Mouse (Mus musculus) right cerebral cortex, postnatal 14 days (tissue): ENCODE data around the gene Hoxd11.
A peak's percentile ranks its signal among the peaks of the same experiment; 100 is the strongest.

Source experiments
- DNase-seq: peaks from one replicate; pipeline ENCODE4 v3.0.0; 2022

The Hoxd11 gene

GRCm38 (mm10) chr2:74666411-74666810, 12.9 kb upstream of the Hoxd11 start:
- DNase-seq: no peak

GRCm38 (mm10) chr2:74667191-74667841, 12.0 kb upstream of the Hoxd11 start:
- DNase-seq: no peak

DNA sequence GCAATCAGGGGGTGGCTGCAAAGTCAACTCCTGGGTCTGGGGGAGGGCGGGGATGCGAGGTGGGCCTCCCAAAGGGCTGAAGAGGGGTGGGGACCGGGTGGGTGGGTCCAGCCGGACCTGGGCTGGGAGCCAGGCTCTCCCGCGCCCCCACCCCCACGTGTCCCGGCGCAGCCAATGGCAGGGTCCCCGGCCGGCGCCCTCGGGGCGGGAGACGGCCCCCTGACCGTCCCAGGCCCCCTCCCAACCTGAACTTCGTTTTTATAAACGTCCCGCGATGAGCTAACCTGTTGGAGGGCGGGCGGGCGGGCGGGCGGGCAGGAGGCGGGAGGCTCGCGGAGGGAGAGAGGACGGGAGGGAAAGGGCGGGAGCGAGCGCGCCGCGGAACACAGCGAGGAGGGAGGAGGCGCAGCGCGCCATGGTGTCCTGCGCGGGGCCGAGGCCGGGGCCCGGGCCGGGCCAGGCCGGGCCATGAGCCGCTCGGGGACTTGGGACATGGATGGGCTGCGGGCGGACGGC, 11.5 kb upstream of the Hoxd11 start, which contains the start of gene Hoxd13:
Hoxd13 (plus strand) TSS at position 469 of the 516 bp plus-strand sequence.
- DNase-seq: no peak

DNA sequence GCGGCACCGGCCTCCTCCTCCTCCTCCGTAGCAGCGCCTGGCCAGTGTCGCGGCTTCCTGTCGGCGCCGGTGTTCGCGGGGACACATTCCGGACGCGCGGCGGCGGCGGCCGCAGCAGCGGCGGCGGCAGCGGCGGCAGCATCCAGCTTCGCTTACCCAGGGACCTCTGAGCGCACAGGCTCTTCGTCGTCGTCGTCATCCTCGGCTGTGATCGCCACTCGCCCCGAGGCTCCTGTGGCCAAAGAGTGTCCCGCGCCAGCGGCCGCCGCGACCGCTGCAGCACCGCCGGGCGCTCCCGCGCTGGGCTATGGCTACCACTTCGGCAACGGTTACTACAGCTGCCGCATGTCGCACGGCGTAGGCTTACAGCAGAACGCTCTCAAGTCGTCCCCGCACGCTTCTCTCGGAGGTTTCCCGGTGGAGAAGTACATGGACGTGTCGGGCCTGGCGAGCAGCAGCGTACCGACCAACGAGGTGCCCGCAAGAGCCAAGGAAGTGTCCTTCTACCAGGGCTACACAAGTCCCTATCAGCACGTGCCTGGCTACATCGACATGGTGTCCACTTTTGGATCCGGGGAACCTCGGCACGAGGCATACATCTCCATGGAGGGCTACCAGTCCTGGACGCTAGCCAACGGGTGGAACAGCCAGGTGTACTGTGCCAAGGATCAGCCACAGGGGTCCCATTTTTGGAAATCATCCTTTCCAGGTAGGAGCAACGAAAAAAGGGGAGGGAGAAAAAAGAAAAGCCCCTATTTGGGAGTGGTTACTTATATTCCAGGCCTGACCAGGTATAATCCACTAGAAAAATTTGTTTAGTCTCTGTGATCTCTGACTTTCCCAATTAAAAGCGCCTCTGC, 10.8 kb upstream of the Hoxd11 start:
- no peak for DNase-seq

- no peak for DNase-seq
Observed at GRCm38 (mm10) chr2:74669230-74669578, 10.2 kb upstream of the Hoxd11 start.

DNA sequence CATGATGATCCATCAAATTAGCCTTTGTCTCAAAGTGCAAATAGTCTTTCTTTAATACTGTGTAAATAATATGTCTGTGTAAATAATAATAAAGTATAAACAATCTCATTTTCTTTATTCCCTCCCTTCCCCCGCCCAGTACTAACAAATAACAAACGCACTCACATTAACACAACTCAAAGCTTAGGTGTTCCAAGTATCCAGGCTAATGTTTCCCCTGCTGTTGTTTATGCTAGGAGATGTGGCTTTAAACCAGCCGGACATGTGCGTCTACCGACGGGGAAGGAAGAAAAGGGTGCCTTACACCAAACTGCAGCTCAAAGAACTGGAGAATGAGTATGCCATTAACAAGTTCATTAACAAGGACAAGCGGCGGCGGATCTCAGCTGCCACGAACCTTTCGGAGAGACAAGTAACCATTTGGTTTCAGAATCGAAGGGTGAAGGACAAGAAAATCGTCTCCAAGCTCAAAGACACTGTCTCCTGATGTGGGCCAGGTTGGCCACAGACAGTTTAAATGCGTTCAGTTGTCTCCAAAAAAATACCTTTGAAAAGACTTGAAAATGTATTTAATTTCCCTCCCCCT, 9.6 kb upstream of the Hoxd11 start:
- no peak for DNase-seq

DNA sequence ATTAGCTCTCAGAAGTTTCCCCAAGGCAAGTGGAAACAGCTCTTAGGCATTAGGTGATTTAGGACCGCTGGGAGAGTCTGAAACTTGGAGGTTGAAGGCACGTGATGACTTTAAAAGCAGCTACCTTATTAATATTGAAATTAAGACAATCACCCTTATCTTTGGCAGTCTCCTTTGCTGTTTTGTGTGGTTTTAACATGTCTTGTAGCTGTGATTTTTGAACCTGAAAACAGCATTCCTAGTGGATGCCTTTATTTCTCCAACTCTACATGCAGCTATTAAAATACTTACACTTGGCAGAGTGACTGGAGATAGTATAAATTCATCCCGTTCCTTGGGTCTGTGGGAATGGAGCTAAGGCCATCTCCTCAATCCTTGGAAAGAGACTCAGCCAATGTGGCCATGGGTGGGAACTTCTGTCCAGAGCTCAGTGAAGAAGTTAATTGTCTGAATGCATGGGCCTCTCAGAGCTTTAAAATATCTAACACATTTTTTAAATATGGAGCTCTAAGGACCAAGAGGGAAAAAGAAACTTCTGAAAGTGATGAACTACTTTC, 8.6 kb upstream of the Hoxd11 start:
- DNase-seq: no peak

GRCm38 (mm10) chr2:74671847-74672246, 7.5 kb upstream of the Hoxd11 start:
- DNase-seq: no peak

DNA sequence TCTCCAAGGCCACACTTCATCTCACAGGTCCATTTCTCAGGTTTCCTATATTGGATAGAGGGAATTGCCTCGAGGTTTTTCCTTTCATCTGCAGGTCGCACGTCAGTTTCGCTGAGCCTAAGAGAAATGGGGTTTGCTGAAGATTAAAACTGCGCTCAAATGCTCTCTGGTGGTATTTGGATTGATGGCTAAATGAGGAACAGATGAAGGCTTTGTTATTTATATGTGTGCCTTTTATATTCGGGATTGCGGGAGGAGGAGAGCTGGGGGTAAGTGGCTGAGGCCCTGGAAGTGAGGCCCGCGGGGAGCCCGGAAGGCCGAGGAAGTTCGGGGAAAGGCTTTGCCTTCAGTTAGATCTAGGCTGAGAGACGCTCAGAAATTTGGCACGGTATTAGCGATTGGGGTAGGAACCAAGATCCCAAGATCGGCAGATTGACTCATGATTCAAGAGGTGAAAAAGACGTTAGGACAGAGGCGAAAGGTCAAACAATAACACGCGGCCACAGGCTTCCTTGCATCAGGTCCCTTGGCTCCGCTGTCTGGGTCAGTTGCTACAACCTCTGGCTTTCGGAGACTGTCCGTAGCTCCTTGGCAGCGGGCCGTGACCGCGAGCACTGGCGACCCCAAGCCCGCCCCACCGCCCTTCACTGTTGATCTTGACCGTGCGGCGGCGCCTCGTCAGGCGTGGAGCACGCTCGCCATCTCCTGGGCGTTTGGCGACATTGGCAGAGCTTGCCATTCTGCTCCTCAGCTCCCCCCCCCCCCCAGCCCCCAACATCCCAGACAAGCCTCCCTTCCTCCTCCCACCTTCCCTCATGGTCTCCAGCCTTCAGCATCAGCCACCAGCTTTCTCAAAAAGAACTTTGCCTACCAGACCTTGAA, 6.6 kb upstream of the Hoxd11 start:
- DNase-seq: peak; percentile 39

DNA sequence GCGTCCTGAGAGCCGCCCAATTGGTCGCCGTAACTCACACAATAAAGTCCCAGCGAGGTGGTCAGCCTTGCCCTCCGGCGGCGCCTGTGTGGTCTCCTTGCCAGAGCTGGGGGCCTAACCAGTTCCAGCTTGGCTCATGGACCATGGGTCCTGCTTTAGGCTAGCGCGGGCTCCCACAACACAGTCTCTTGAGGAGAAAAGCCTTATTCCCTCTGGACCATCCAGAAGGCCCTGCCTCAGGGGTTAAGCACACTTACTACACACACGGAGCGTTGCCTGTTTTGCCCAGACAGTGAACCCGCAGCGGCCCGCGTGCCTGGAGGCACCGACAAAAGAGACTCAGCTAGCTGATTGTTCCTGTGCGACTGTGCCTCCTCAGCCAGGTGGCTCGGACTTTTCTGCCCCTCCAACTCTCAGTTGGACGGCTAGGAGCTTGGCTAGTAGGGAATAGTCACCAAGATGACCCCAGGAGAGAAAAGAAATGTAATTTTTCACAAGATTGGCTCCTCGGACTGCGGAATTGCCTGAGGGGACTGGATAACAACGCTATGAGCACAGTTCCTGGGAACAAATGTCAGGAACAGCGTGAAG, 5.4 kb upstream of the Hoxd11 start:
- no peak for DNase-seq

GRCm38 (mm10) chr2:74674881-74675665, 4.3 kb upstream of the Hoxd11 start, which contains the start of gene Hoxd12:
TSS of gene Hoxd12 (plus strand) at chr2:74675013.
- no peak for DNase-seq

- DNase-seq: no peak
Observed at GRCm38 (mm10) chr2:74675666-74676282, 3.6 kb upstream of the Hoxd11 start.

DNA sequence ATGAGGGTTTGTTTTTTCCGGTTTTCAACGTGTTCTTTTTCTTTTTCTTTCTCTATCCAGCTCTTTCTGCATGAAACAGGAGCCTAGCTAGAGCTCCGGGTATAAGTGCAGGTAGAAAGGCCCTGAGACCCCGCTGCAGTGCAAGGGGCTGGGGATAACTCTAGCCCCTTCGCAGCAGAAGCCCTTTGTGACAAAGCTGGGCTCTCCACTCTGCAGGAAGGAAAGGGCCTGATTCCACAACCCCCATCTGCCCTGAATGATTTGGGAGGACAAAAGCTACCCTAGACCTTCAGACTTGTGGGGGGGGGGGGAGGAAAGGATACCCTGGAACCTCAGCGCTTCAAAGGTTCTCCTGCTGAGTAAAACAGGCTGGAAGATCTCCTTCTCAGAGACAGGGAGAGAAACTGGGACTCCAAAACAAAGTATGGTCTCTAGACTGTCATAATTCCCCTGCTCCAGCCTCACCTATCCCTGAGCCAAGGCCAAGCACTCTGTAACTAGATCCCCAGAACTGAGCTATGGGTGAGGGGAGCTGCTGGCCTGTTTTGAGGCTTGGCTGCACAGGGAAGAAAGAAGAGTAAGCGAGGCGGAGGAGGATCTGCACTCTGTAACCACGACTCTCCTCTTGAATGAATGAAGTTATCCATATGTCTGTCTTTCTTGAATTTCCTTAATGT, 2.8 kb upstream of the Hoxd11 start:
- DNase-seq: no peak

DNA sequence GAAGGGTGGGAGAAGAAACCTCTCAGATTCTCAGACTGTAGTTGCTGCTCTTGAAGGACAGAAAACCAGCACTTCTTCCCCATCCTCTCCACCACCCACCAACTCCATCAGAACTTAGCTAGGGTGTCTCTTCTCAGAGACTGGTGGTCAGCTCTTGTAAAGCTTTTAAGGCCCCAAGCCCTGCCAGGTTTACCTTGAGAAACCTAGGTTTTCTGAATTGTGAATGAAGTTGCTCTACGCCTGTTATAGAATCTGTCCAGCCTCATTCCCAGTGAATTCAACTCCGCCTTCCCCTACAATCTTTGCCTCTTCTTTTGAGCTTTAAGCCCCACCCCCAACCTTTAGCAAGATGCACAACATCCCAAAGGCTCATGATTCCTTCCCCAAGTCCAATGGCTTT, 2.3 kb upstream of the Hoxd11 start:
- no peak for DNase-seq

DNA sequence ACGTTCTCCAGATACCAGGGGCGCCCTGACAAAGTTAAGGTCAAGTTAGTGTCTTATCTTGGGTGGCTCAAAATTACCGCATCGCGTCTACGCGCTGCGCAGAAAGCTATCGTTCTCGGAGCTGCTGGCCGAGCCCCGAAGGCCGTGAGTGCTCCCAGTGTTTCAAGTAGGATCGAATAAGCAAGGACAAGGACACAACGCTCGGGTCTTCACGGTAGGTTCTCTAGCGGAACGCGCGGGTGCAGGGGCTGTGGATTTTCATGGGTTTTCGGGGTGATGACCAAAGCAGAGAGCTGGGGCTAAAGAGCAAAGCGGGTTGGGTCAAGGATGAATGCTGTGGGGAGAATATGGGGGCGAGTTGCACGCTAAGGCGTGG, 227 bp downstream of the Hoxd11 start:
- no peak for DNase-seq

DNA sequence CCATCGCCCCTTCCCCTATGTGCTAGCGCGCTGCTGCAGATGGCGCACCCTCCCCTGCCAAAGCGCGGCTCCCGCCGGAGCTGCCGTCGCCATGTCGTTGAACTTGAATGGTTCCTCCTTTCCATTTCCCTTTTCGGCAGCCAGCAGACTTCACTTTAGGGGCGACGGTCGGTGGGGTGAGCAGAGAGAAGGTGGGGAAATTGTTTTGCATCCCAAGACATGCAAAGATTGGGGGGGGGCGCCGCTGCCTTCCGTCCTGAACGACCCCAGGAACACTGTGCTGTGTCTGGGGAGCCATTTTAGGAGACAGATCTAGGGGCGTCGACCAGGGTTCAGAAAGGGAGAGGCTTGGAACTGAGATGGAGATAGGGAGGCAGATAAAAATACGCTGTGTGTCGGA, 623 bp downstream of the Hoxd11 start:
- DNase-seq: no peak

DNA sequence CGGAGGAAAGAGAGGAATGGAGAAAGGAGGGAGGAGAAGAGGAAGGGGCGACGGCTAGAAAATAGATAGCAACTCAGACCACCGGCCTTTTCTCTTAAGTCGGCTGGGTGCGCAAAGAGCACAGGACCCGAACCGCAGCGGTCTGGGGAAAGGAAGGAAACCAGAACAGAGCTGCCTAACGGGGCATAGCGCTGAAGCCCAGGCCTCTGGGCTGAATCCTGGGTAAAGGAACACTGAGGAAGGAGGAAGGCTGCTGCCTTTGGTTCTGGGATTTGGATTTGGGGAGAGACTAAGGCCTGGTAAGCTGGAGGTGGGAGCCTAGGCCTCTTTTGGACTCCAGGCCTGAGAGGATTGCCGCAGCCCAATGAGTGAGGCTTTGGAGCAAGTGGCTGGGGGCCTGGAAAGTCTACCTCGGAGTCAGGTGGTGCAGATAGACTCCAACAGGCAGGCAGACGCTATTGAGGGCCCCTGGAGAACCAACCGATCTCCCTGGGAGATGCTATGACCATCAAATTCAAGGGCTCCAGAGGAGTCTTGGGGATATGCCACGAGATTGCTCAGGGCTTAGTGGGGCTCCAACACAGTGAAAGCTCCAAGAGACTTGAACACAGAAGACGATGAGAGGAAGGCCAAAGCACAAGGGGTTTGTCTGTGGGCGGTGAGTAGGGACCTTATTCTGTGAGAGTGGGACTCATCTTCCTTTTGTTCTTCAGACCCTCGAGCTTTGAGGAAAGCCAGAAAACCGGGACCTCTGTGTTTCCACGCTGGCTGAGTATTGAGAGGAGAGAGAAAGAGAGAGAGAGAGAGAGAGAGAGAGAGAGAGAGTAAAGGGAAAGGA, 1.4 kb downstream of the Hoxd11 start:
- no peak for DNase-seq

GRCm38 (mm10) chr2:74681594-74682531, 2.5 kb downstream of the Hoxd11 start:
- no peak for DNase-seq
